Mouse (Mus musculus): Measurements from ENCODE around the gene Shank2. TPM values are rescaled to one million over a fixed set of nuclear protein-coding genes. Genes with fewer than 3 reads are reported as not detected.

Gene Shank2
- total RNA-seq, 1 experiment from 2014 or later: 5.6 TPM

- no peak for DNase-seq
Observed at GRCm38 (mm10) chr7:144421478-144421877, 419.8 kb downstream of the Shank2 start.

GRCm38 (mm10) chr7:144425953-144426352 lies 424.2 kb downstream of the Shank2 start:
- DNase-seq: peak; percentile 77

DNA sequence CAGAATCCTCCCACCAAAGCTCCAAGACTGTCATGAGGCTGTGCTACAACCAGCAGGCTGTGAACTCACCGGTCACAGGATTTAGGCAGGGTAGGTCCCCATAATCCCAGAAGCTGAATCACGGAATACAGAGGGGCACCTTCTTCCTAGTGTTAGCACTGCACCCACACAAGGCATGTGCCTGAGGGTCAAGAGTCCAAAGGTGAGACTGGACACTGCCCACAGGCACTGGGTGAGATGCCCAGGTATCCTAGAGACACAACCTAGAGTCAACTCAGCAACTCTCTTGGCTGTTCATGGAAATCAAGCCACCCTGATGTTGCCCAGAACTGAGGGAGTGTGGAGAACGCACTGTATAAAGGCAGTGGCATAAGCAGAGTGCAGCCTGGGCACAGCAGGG lies 424.9 kb downstream of the Shank2 start:
- DNase-seq: no peak

- no peak for DNase-seq
Observed at GRCm38 (mm10) chr7:144427460-144427859, 425.7 kb downstream of the Shank2 start.

GRCm38 (mm10) chr7:144432920-144433319 lies 431.2 kb downstream of the Shank2 start:
- DNase-seq: no peak

- peak; percentile 25 for DNase-seq
Observed at GRCm38 (mm10) chr7:144438811-144439210, 437.1 kb downstream of the Shank2 start.

DNA sequence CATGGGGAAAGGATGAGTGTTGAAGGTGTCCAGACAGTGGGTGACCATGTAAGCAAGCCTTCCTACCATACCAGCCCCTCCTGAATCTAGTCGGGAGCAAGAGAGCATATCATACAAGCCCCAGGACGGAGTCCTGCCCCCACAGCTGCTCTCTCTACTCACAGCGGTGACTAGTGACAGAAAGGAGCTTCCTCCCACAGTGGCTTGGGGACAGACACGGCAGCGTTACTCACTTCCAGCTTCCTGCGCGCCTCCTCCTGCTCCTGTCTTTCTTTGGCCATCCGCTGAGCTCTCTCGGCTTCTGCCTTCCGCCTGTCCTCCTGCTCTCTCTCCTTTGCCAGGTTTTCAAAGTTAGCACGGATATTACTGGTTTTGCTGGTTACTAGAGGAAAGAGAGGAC lies 439.7 kb downstream of the Shank2 start:
- no peak for DNase-seq

- DNase-seq: no peak
Observed at GRCm38 (mm10) chr7:144441976-144442375, 440.2 kb downstream of the Shank2 start.

GRCm38 (mm10) chr7:144444788-144445187 lies 443.1 kb downstream of the Shank2 start:
- DNase-seq: no peak

- no peak for DNase-seq
Observed at GRCm38 (mm10) chr7:144447146-144447545, 445.4 kb downstream of the Shank2 start.

GRCm38 (mm10) chr7:144448186-144448585 lies 446.5 kb downstream of the Shank2 start:
- no peak for DNase-seq

DNA sequence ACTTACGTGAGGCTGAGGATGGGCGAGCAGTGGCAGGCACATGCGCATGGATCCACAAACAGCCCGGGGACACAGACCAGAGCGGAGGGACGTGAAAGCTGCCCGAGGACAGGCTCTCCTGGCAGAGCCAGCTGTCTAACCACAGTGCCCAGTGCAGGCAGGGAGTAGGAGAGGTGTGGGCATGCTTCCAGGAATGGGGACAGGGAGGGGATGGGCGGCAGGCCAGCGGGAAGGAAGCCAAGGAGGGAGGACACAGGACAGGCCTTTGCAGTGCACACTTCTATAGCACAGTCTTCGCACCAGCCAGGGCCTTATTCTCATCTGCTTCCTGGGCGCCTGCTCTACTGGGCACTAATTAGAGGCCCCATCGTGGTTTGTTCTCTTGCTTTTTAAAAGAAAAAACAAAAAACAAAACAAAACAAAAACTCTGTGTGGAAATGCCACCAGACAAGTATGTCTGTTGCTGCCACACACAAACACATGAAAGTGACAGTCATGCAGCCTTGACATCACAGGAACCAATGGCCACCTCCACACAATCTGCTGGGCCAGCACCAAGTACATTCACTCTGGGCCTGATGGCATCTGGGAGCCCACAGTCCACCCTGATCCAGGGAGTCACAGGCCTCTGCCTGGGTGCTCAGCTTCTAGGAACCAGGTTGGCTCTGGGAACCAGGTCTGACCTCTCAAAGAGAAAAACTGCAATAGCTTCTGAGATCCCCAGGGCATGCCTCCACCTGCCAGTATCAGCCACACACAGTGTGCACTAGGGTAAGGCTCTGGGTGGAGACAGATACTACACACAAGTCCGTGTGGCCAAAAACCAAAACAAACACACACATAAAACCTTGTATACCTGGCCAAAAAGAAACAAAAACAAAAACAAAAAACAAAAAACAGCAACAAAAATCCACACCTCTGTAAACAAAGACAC lies 448.2 kb downstream of the Shank2 start:
- DNase-seq: peak; percentile 99

GRCm38 (mm10) chr7:144450661-144451060 lies 448.9 kb downstream of the Shank2 start:
- DNase-seq: peak; percentile 33

DNA sequence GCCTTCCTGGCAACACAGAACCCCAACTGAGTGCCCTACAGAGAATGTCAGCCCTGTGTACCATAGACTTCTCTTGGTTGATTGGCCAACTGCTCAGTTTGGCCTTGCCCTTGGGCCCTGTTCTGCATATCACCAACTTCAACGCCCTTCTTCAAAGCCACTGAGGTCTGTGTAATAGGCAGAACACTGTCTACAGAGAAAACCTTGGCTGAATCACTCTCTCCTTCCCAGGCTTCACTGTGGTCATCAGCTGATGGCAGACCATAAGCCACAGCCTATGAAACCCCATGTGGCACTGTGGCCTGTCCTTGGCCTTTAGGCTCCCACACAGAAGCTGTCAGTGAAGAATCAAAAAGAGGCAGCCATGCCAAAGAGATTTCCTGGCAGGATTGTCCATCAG lies 457.2 kb downstream of the Shank2 start:
- peak; percentile 63 for DNase-seq

GRCm38 (mm10) chr7:144461246-144461902 lies 459.6 kb downstream of the Shank2 start:
- peak; percentile 36 for DNase-seq

DNA sequence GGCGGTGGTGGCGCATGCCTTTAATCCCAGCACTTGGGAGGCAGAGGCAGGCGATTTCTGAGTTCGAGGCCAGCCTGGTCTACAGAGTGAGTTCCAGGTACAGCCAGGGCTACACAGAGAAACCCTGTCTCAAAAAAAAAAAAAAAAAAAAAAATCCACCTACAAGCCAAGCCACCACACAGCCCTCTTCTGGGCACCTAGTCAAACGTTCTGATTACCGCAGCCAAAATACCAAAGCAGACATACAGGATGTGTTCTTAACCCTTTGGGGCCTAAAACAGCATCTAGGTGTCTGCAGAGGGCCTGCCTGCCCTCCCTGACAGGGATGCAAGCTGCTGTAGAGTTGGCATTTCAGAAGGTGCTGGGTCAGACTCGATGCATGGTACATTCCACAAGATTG lies 460.8 kb downstream of the Shank2 start:
- DNase-seq: no peak

DNA sequence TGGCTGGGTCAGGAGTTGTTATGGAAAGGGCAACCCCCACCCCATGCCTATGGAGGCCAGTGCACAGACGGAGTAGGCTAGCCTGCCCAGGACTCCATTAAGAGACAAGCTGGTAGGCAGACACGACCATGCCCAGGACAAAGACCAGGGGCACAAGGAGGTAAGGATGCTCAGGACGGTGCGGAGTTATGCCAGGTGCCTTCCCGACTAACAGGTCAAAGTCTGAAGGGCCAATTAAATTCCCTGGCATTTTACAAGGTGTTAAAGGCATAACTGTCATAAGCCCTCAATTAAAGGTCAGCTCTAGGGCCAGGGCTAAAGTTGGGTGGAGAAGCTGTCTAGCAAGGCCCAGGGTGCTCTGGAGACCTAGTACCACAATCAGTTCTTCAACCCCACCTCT lies 467.0 kb downstream of the Shank2 start:
- DNase-seq: no peak

GRCm38 (mm10) chr7:144469181-144469641 lies 467.5 kb downstream of the Shank2 start:
- peak; percentile 71 for DNase-seq

DNA sequence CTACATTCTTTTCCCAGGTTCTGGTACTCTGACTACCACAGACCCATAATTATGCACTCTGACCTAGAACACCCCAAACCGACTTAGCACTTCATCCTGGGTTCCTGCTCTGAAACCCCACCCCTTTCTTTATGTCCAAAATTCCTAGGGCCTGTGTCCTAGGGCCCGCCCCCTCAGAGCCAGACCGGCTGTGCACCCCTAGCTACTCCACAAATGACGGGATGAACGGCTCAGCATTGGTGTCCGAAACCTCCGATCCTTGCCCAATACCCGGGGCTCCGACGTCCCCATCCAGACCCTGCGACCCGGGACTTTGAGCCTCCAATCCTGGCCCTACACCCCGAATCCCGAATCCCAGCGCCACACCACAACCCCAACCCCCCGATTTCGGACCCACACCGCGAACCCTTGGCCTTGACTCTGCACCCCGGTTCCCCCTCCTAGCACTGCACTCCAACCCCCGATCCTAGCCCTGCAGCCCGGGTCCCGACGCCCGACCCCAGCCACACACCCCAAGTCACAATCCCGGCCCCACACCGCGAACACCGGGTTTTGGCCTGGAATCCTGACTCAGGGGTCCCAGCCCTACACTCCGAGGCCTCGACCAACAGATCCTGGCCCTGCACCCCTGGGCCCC lies 468.3 kb downstream of the Shank2 start:
- DNase-seq: peak; percentile 41

GRCm38 (mm10) chr7:144470545-144471059 lies 468.9 kb downstream of the Shank2 start, which contains the start of gene Cttn:
Gene Cttn, minus strand, starts transcription at chr7:144471009.
- peak; percentile 96 for DNase-seq

GRCm38 (mm10) chr7:144471103-144471502 lies 469.4 kb downstream of the Shank2 start:
- DNase-seq: no peak

DNA sequence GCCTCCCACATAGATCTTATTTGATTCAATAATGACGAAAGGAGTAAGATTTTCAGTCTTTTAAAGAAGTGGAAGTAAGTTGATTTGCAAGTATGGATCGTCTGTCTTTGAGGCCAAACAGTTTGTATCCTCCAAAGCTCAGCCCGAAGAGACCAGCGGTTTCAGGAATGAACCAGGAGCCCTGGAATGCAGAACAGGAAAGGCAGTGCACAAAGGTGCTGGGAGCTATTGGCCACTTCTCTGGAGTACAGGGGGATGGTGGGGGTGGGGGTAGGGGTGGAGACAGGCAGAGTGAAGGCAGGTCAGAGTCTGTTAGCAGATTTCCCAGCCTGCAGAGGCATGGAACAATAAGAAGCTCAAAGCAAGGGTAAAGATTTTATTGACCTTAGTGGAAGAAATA lies 471.8 kb downstream of the Shank2 start:
- DNase-seq: no peak

All from adrenal gland, postnatal 14 days (tissue).